In genomic region chr11:61170184-61170583, GRCm38 (mm10) we compare ENCODE assay signal across 19 mouse cellular contexts. TPM values are rescaled to one million over a fixed set of nuclear protein-coding genes. Genes with fewer than 3 reads are reported as not detected.
A peak's percentile ranks its signal among the peaks of the same experiment; 100 is the strongest.
DNase-seq lines count a peak whose midpoint lies in the region; ATAC-seq lines count a peak whose summit lies in the region.
"Had no signal": no experiment of that assay in that cellular context is flagged by ENCODE, and none has a peak within 500 bp of the region (broad histone marks: within the 10 kb centered on the region; RNA-seq: fewer than 3 reads in every experiment).

No protein-coding gene starts in this region.

- H3K27ac ChIP-seq in forebrain, embryonic 13.5 days = no peak overlapping the region
- no peak overlapping the region for H3K27ac ChIP-seq in forebrain, embryonic 11.5 days (ENCODE audit: low read depth, low read length)
- H3K27ac ChIP-seq in hindbrain, embryonic 15.5 days (replicated peaks) = no peak overlapping the region
- no peak overlapping the region for H3K27ac ChIP-seq in hindbrain, embryonic 10.5 days
- H3K27ac ChIP-seq in neural tube, embryonic 13.5 days (replicated peaks) = no peak overlapping the region
- no peak overlapping the region for H3K27ac ChIP-seq in neural tube, embryonic 15.5 days (replicated peaks)
- H3K27ac ChIP-seq: embryonic facial prominence, embryonic 12.5 days; heart, embryonic 10.5 days; intestine, embryonic 15.5 days had no signal

- no peaks in the 10 kb centered on the region for H3K9me3 ChIP-seq in forebrain, embryonic 13.5 days (replicated peaks)
- no peaks in the 10 kb centered on the region for H3K9me3 ChIP-seq in forebrain, embryonic 11.5 days (ENCODE audit: control insufficient read depth, low read length)
- H3K9me3 ChIP-seq in hindbrain, embryonic 15.5 days = no peaks in the 10 kb centered on the region
- no peaks in the 10 kb centered on the region for H3K9me3 ChIP-seq in hindbrain, embryonic 10.5 days
- no peaks in the 10 kb centered on the region for H3K9me3 ChIP-seq in neural tube, embryonic 13.5 days
- no peaks in the 10 kb centered on the region for H3K9me3 ChIP-seq in neural tube, embryonic 15.5 days (replicated peaks)
- H3K9me3 ChIP-seq: embryonic facial prominence, embryonic 12.5 days; heart, embryonic 10.5 days; intestine, embryonic 15.5 days had no signal

- WGBS in forebrain, embryonic 13.5 days = 86% methylated on average over 5 of the region's 5 CpGs
- 88% methylated on average over 5 of the region's 5 CpGs for WGBS in forebrain, embryonic 11.5 days
- 74% methylated on average over 5 of the region's 5 CpGs for WGBS in hindbrain, embryonic 15.5 days
- 96% methylated on average over 5 of the region's 5 CpGs for WGBS in hindbrain, embryonic 10.5 days
- WGBS in neural tube, embryonic 13.5 days = 78% methylated on average over 5 of the region's 5 CpGs
- WGBS in neural tube, embryonic 15.5 days = 68% methylated on average over 5 of the region's 5 CpGs

- H3K36me3 ChIP-seq in forebrain, embryonic 13.5 days (ENCODE audit: poor library complexity, severe bottlenecking) = peaks cover 38% of the 10 kb centered on the region
- peaks cover 4% of the 10 kb centered on the region; the same call in 1 of the 2 replicates for H3K36me3 ChIP-seq in forebrain, embryonic 11.5 days (ENCODE audit: control insufficient read depth, insufficient read depth, low read length)
- H3K36me3 ChIP-seq in hindbrain, embryonic 15.5 days = peaks cover 24% of the 10 kb centered on the region
- H3K36me3 ChIP-seq in hindbrain, embryonic 10.5 days = peaks cover 52% of the 10 kb centered on the region
- H3K36me3 ChIP-seq in neural tube, embryonic 13.5 days = peaks cover 32% of the 10 kb centered on the region
- H3K36me3 ChIP-seq in neural tube, embryonic 15.5 days = peaks cover 24% of the 10 kb centered on the region

- no peaks in the 10 kb centered on the region for H3K27me3 ChIP-seq in forebrain, embryonic 13.5 days
- H3K27me3 ChIP-seq in forebrain, embryonic 11.5 days (ENCODE audit: control insufficient read depth, insufficient read depth, low read length) = no peaks in the 10 kb centered on the region
- H3K27me3 ChIP-seq in hindbrain, embryonic 15.5 days = no peaks in the 10 kb centered on the region
- no peaks in the 10 kb centered on the region for H3K27me3 ChIP-seq in hindbrain, embryonic 10.5 days (ENCODE audit: insufficient read depth, poor library complexity, severe bottlenecking)
- no peaks in the 10 kb centered on the region for H3K27me3 ChIP-seq in neural tube, embryonic 13.5 days
- H3K27me3 ChIP-seq in neural tube, embryonic 15.5 days (replicated peaks) = no peaks in the 10 kb centered on the region
- H3K27me3 ChIP-seq: embryonic facial prominence, embryonic 12.5 days; intestine, embryonic 15.5 days had no signal

- H3K4me1 ChIP-seq in forebrain, embryonic 13.5 days = peaks cover 56% of the 10 kb centered on the region
- peaks cover 7% of the 10 kb centered on the region; the same call in 1 of the 2 replicates for H3K4me1 ChIP-seq in forebrain, embryonic 11.5 days (replicated peaks; ENCODE audit: control insufficient read depth, insufficient read depth, low read length)
- H3K4me1 ChIP-seq in hindbrain, embryonic 15.5 days (replicated peaks) = peaks cover 60% of the 10 kb centered on the region
- peaks cover 23% of the 10 kb centered on the region for H3K4me1 ChIP-seq in hindbrain, embryonic 10.5 days (replicated peaks)
- peaks cover 62% of the 10 kb centered on the region for H3K4me1 ChIP-seq in neural tube, embryonic 13.5 days (replicated peaks)
- H3K4me1 ChIP-seq in neural tube, embryonic 15.5 days = peaks cover 60% of the 10 kb centered on the region

- no peak for DNase-seq in forebrain, embryonic 11.5 days (ENCODE audit: low spot score)
- DNase-seq in hindbrain, embryonic 10.5 days (ENCODE audit: low spot score) = no peak
- no peak for DNase-seq in neural tube, embryonic 10.5 days (ENCODE audit: extremely low spot score, low spot score)
- DNase-seq in gastrocnemius, postnatal 25 days = no peak
- DNase-seq: adrenal gland, postnatal 14 days; cerebellum, adult 8-10 months; heart, adult 18-20 months; heart, postnatal 10 days; heart, postnatal 4 days; kidney, adult 18-20 months had no signal

- peak overlapping the region; percentile 23; the same call in 1 of the 2 replicates for H3K4me2 ChIP-seq in forebrain, embryonic 13.5 days
- no peak overlapping the region for H3K4me2 ChIP-seq in forebrain, embryonic 11.5 days (ENCODE audit: low read depth, low read length, severe bottlenecking)
- peak overlapping the region; percentile 71; the same call in 1 of the 2 replicates for H3K4me2 ChIP-seq in hindbrain, embryonic 15.5 days
- H3K4me2 ChIP-seq in neural tube, embryonic 13.5 days = peak overlapping the region; percentile 76
- peak overlapping the region; percentile 69 for H3K4me2 ChIP-seq in neural tube, embryonic 15.5 days
- H3K4me2 ChIP-seq: embryonic facial prominence, embryonic 12.5 days; intestine, embryonic 15.5 days had no signal

- H3K9ac ChIP-seq in forebrain, embryonic 13.5 days = no peak overlapping the region
- no peak overlapping the region for H3K9ac ChIP-seq in forebrain, embryonic 11.5 days (ENCODE audit: low read length)
- H3K9ac ChIP-seq in hindbrain, embryonic 15.5 days = no peak overlapping the region
- H3K9ac ChIP-seq in neural tube, embryonic 13.5 days = no peak overlapping the region
- no peak overlapping the region for H3K9ac ChIP-seq in neural tube, embryonic 15.5 days (replicated peaks)
- H3K9ac ChIP-seq: embryonic facial prominence, embryonic 12.5 days; intestine, embryonic 15.5 days had no signal

- ATAC-seq in forebrain, embryonic 13.5 days = no peak
- no peak for ATAC-seq in forebrain, embryonic 11.5 days (replicated peaks; ENCODE audit: low FRiP score)
- no peak for ATAC-seq in hindbrain, embryonic 15.5 days (ENCODE audit: low FRiP score, low read depth)
- ATAC-seq in neural tube, embryonic 13.5 days (ENCODE audit: low read depth) = no peak
- no peak for ATAC-seq in neural tube, embryonic 15.5 days (ENCODE audit: low FRiP score)
- ATAC-seq: activated CD4-positive, CD25-positive, alpha-beta regulatory T cell, adult 4 months; intestine, embryonic 15.5 days had no signal

- no peak overlapping the region for H3K4me3 ChIP-seq in forebrain, embryonic 13.5 days
- no peak overlapping the region for H3K4me3 ChIP-seq in forebrain, embryonic 11.5 days (ENCODE audit: low read depth, low read length)
- no peak overlapping the region for H3K4me3 ChIP-seq in hindbrain, embryonic 15.5 days
- H3K4me3 ChIP-seq in hindbrain, embryonic 10.5 days = no peak overlapping the region
- no peak overlapping the region for H3K4me3 ChIP-seq in neural tube, embryonic 13.5 days
- H3K4me3 ChIP-seq in neural tube, embryonic 15.5 days (replicated peaks) = no peak overlapping the region
- H3K4me3 ChIP-seq: embryonic facial prominence, embryonic 12.5 days; heart, embryonic 10.5 days; intestine, embryonic 15.5 days had no signal

RNA-seq across cellular contexts. Expression of gene Usp22, which starts 4.7 kb away (rescaled TPM):
- polyA plus RNA-seq in forebrain, embryonic 13.5 days (2015; fragmentation: Nextera tagmentation; extraction: Ambion mirVana) = 272 and 304 TPM in 2 replicates
- 259 and 277 TPM in 2 replicates for polyA plus RNA-seq in forebrain, embryonic 11.5 days (2014; fragmentation: Nextera tagmentation; extraction: Ambion mirVana)
- 367 and 410 TPM in 2 replicates for polyA plus RNA-seq in hindbrain, embryonic 15.5 days (2015; fragmentation: Nextera tagmentation; extraction: Ambion mirVana)
- polyA plus RNA-seq in hindbrain, embryonic 10.5 days (2016; fragmentation: Nextera tagmentation; extraction: Ambion mirVana) = 206 and 255 TPM in 2 replicates
- polyA plus RNA-seq in neural tube, embryonic 13.5 days (2015; fragmentation: Nextera tagmentation; extraction: Ambion mirVana) = 362 and 373 TPM in 2 replicates
- 310 and 358 TPM in 2 replicates for polyA plus RNA-seq in neural tube, embryonic 15.5 days (2015; fragmentation: Nextera tagmentation; extraction: Ambion mirVana)
- 10 to 100 TPM; 14.0 TPM for total RNA-seq in gastrocnemius, postnatal 25 days (2021)

RNA-seq across cellular contexts. Expression of gene Aldh3a1, which starts 37.2 kb away (rescaled TPM):
- polyA plus RNA-seq in forebrain, embryonic 13.5 days (2015; fragmentation: Nextera tagmentation; extraction: Ambion mirVana) = not detected in 2 replicates
- polyA plus RNA-seq in forebrain, embryonic 11.5 days (2014; fragmentation: Nextera tagmentation; extraction: Ambion mirVana) = not detected in 2 replicates
- polyA plus RNA-seq in hindbrain, embryonic 15.5 days (2015; fragmentation: Nextera tagmentation; extraction: Ambion mirVana) = 0.17 and 0.26 TPM in 2 replicates
- not detected in 2 replicates for polyA plus RNA-seq in hindbrain, embryonic 10.5 days (2016; fragmentation: Nextera tagmentation; extraction: Ambion mirVana)
- polyA plus RNA-seq in neural tube, embryonic 13.5 days (2015; fragmentation: Nextera tagmentation; extraction: Ambion mirVana) = not detected in 2 replicates
- polyA plus RNA-seq in neural tube, embryonic 15.5 days (2015; fragmentation: Nextera tagmentation; extraction: Ambion mirVana) = 0.43 and 0.46 TPM in 2 replicates
- total RNA-seq in gastrocnemius, postnatal 25 days (2021) = under 1 TPM; 0.15 to 0.21 TPM
- total RNA-seq: adrenal gland, postnatal 14 days had no signal
- polyA plus RNA-seq: activated CD4-positive, CD25-positive, alpha-beta regulatory T cell, adult 4 months; heart, embryonic 10.5 days; intestine, embryonic 15.5 days had no signal

RNA-seq across cellular contexts. Expression of gene Tnfrsf13b, which starts 43.6 kb away (rescaled TPM):
- 0.48 and 0.63 TPM in 2 replicates for polyA plus RNA-seq in forebrain, embryonic 13.5 days (2015; fragmentation: Nextera tagmentation; extraction: Ambion mirVana)
- 0.83 and 1.0 TPM in 2 replicates for polyA plus RNA-seq in forebrain, embryonic 11.5 days (2014; fragmentation: Nextera tagmentation; extraction: Ambion mirVana)
- 1.3 and 1.4 TPM in 2 replicates for polyA plus RNA-seq in hindbrain, embryonic 15.5 days (2015; fragmentation: Nextera tagmentation; extraction: Ambion mirVana)
- polyA plus RNA-seq in hindbrain, embryonic 10.5 days (2016; fragmentation: Nextera tagmentation; extraction: Ambion mirVana) = 0.73 and 1.5 TPM in 2 replicates
- polyA plus RNA-seq in neural tube, embryonic 13.5 days (2015; fragmentation: Nextera tagmentation; extraction: Ambion mirVana) = 1.5 and 1.8 TPM in 2 replicates
- 1.2 and 3.7 TPM in 2 replicates for polyA plus RNA-seq in neural tube, embryonic 15.5 days (2015; fragmentation: Nextera tagmentation; extraction: Ambion mirVana)
- under 1 TPM; 0.20 to 0.75 TPM for total RNA-seq in gastrocnemius, postnatal 25 days (2021)
- polyA plus RNA-seq: C2C12 had no signal
